Mouse (Mus musculus): ENCODE results near the gene Ikzf1.

GRCm38 (mm10) chr11:11692558-11693166, 7.9 kb downstream of the Ikzf1 start:
- TF ChIP-seq CTCF (IDR thresholded peaks at IDR 0.05; ENCODE audit: low read depth) = no peak
- no peak for TF ChIP-seq EP300 (IDR thresholded peaks at IDR 0.05; ENCODE audit: low read depth)

Measured in heart, postnatal 0 days (tissue).